Mouse (Mus musculus): ENCODE measurements around the gene Fgfr2. TPM values are rescaled to one million over a fixed set of nuclear protein-coding genes. Genes with fewer than 3 reads are reported as not detected.

The Fgfr2 gene
- polyA plus RNA-seq, 1 experiment from 2014 or later = 18.5 TPM

DNA sequence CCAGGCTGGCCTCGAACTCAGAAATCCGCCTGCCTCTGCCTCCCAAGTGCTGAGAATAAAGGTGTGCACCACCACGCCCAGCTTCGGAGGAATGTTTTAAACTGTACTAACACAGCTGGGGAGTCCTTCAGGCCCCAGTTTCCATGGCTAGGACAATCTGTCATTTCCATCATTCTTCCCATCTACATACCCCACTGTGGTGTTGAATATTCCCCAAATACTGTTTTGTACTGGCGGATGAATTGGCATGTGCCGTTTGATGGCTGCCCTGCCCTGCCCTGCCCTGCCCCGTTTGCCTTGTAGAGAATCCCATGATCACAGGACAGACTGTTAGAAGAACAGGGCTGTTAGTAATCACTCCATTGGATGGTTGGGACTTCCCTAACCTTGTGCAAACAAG lies 2411.3 kb downstream of the Fgfr2 start:
- Histone ChIP-seq H3K4me3 (no peak overlapping the region), H3K4me1 (peaks cover 14% of the 10 kb centered on the region; the same call in 1 of the 2 replicates), H3K9ac (no peak overlapping the region), H3K9me3 (replicated peaks) (no peaks in the 10 kb centered on the region), H3K27ac (no peak overlapping the region), H3K36me3 (no peaks in the 10 kb centered on the region), H3K4me2 (no peak overlapping the region), H3K27me3 (replicated peaks) (no peaks in the 10 kb centered on the region)
- WGBS (ENCODE audit: insufficient replicate concordance) = 77% methylated on average over 7 of the region's 7 CpGs
- ATAC-seq = 0 out of 2 replicates have a peak, but pooled peaks have one; percentile 22

DNA sequence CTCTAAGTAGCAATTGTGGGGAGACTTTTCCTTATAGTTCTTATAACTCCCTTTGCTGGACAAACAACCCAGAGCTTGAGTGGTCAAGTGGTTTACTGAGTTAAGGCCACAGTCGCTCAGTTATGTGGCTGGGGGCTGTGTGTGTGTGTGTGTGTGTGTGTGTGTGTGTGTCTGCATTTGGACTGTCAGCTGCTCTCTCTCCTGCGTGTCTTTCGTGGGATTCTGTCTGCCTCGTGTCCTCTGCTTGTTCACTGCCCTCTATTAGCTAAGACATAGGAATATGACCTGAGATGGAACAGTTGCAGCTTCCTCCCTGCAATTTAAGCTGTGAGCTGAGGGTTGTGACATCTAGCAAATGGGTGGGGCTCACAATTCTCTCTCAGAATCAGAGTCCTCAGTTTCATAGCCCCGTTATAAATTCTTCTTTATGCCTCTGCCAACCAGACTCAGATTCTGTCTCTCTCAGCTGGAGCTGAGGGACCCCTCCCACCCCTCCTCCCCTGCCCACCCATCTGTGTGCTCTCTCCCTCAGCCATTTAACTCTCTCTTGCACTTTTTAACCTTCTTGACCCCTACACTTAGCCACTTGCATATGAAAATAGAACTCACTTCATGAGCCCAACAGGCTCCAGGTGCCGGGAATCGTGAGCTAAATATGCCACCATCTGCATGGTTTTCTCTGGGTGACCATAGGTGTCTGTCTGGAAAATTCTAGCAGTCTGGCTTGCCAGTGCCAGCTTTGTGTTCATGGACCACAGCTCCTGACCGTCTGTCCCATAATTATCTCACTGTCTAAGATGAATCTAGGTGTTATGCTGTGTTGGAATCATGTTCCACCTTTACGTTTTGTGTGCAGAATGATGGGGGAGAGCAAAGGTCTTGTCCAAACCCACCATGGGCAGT lies 2413.5 kb downstream of the Fgfr2 start:
- Histone ChIP-seq H3K36me3 (no peaks in the 10 kb centered on the region), H3K9me3 (replicated peaks) (no peaks in the 10 kb centered on the region), H3K4me2 (no peak overlapping the region), H3K4me1 (peaks cover 14% of the 10 kb centered on the region; the same call in 1 of the 2 replicates), H3K4me3 (no peak overlapping the region), H3K27ac (no peak overlapping the region; the same call in 1 of the 2 replicates), H3K9ac (no peak overlapping the region), H3K27me3 (replicated peaks) (no peaks in the 10 kb centered on the region)
- ATAC-seq = no peak
- 64% methylated on average over 9 of the region's 9 CpGs for WGBS (ENCODE audit: insufficient replicate concordance)

GRCm38 (mm10) chr7:130708940-130709339 lies 2414.2 kb downstream of the Fgfr2 start:
- no peaks in the 10 kb centered on the region for H3K27me3 ChIP-seq (replicated peaks)
- peaks cover 14% of the 10 kb centered on the region; the same call in 1 of the 2 replicates for H3K4me1 ChIP-seq
- no peak for ATAC-seq
- 0 out of 2 replicates have a peak overlapping the region, but pooled peaks have one; percentile 25 for H3K27ac ChIP-seq
- 54% methylated on average over 9 of the region's 9 CpGs for WGBS (ENCODE audit: insufficient replicate concordance)
- no peaks in the 10 kb centered on the region for H3K36me3 ChIP-seq
- no peak overlapping the region for H3K4me3 ChIP-seq
- peak overlapping the region; percentile 8; the same call in 1 of the 2 replicates for H3K4me2 ChIP-seq
- no peak overlapping the region for H3K9ac ChIP-seq
- no peaks in the 10 kb centered on the region for H3K9me3 ChIP-seq (replicated peaks)

DNA sequence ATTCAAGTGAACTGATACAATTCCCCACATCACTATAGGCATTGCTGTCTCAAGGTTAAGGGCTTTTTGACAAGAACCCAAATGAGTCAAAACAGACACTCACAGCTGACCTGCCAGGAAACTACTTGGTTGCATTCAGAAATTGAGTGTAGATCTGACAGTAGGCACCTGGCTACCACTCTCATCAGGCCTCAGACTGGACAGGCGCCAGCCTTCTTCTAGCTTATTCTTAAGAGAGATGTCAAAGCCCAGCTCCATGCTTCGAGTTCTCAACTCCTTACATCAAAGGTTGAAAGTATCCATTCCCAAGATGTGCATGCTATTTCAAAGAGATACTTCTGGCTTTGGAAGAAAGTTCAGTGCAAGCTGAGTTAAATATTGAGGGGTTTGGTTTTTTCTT lies 2417.9 kb downstream of the Fgfr2 start:
- WGBS (ENCODE audit: insufficient replicate concordance) = 51% methylated on average over 2 of the region's 2 CpGs
- Histone ChIP-seq H3K9me3 (replicated peaks) (no peaks in the 10 kb centered on the region), H3K9ac (no peak overlapping the region), H3K4me3 (no peak overlapping the region), H3K4me1 (peaks cover 14% of the 10 kb centered on the region; the same call in 1 of the 2 replicates), H3K36me3 (no peaks in the 10 kb centered on the region), H3K4me2 (no peak overlapping the region), H3K27ac (no peak overlapping the region), H3K27me3 (replicated peaks) (no peaks in the 10 kb centered on the region)
- ATAC-seq = no peak

GRCm38 (mm10) chr7:130701336-130701735 lies 2421.8 kb downstream of the Fgfr2 start:
- no peak overlapping the region for H3K9ac ChIP-seq
- no peak overlapping the region for H3K4me2 ChIP-seq
- no peak overlapping the region for H3K27ac ChIP-seq
- no peak overlapping the region for H3K4me3 ChIP-seq
- WGBS (ENCODE audit: insufficient replicate concordance) = 49% methylated on average over 1 of the region's 1 CpGs
- peaks cover 8% of the 10 kb centered on the region; the same call in 1 of the 2 replicates for H3K4me1 ChIP-seq
- no peak for ATAC-seq
- H3K9me3 ChIP-seq (replicated peaks) = no peaks in the 10 kb centered on the region
- H3K27me3 ChIP-seq (replicated peaks) = no peaks in the 10 kb centered on the region
- no peaks in the 10 kb centered on the region for H3K36me3 ChIP-seq

DNA sequence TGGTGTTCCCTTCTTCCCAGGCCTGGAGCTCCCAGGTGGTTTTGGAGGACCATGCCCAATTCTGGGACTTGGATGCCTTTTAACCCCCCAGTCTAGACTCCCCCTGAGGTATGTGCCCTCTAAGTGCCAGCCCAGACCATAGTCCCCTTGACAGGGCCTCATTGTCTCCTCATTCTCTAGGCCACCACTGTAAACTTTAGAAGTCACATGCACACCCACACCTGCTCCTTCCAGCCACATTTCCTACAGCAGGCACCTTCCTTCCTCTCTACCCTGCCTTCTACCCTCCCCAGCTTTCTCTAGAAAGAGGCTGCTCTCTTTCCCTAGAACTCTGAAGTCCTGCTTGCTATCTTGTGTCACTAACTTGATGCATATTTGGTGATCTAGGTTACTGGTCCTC lies 2424.7 kb downstream of the Fgfr2 start:
- no peak overlapping the region for H3K4me2 ChIP-seq
- no peaks in the 10 kb centered on the region for H3K9me3 ChIP-seq (replicated peaks)
- H3K36me3 ChIP-seq = no peaks in the 10 kb centered on the region
- H3K4me1 ChIP-seq = peaks cover 29% of the 10 kb centered on the region
- no peak overlapping the region for H3K4me3 ChIP-seq
- ATAC-seq = no peak
- H3K27me3 ChIP-seq (replicated peaks) = peaks cover 8% of the 10 kb centered on the region
- no peak overlapping the region for H3K27ac ChIP-seq
- H3K9ac ChIP-seq = no peak overlapping the region

DNA sequence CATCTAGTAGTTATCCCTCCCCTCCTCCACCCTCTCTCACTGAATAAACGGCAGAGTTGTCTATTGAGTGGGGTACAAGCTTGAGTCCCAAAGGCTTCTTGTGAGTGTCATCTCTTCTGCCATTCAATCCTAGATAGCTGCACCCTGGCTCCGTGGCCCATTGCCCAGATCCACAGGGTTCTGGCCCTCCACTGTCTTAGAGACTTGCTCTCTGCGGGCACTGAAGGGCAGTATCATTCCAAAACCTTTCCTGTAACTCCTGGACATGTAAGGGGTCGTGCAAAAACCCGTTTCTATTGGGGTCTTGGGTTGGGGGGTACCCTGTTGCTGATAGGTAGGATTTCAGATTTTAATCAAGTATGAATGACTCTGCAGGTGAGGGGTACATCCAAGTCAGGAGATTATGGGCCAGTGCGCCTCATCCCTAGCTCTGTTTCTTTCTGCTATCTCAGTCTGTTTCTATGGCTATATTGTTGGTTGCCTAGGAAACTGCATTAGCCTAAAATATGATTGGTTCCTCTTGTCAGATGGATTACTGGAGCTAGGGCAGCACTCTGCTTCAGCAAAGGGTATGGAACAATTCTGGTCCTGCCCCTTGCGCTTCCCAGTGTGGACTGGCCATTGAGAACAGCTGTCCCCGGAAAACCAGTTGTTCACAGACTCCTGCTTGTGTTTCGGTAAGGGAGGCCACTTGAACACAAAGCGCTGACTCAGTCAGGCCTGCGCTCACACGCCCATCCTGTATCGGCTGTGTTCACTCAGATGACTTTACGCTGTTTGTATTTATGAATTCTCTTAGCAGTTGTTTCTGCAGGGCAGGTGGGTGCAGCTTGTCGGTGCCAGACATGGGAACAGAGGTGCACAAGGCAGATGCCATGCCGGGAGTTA lies 2426.6 kb downstream of the Fgfr2 start:
- Histone ChIP-seq H3K27ac (no peak overlapping the region), H3K4me1 (peaks cover 44% of the 10 kb centered on the region), H3K9me3 (replicated peaks) (no peaks in the 10 kb centered on the region), H3K4me3 (no peak overlapping the region), H3K4me2 (no peak overlapping the region), H3K9ac (no peak overlapping the region), H3K36me3 (no peaks in the 10 kb centered on the region), H3K27me3 (replicated peaks) (peaks cover 27% of the 10 kb centered on the region)
- no peak for ATAC-seq
- 79% methylated on average over 16 of the region's 16 CpGs for WGBS (ENCODE audit: insufficient replicate concordance)

DNA sequence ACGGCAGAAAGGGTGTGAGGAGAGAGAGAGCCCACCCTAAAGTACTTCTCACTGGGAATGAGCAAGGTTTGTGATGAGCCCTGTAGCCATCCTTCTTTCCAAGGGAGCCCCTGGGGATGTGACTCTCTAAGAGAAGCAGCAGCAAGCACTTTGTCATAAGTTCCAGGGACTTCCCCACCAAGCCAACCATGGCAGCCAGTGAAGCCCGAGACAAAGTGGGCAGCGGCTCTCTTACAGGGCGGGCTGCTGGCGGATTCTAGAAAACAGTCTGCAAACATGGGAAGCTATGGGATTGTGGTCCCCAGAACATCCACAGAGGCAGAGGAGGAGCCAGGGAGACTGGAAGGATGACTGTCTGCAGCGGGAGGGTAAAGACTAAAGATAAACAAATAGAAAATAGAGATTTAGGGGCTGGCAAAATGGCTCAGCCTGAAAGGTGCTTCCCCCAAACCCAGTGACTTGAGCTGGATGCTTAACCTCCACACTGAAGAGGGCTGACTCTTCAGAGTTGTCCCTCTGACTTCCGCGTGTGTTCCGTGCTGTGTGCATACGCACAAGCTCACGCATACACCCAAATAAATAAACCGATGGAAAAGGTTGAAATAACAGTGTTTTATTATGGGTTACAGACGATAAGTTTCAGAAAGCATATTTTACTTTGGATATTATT lies 2427.3 kb downstream of the Fgfr2 start:
- Histone ChIP-seq H3K36me3 (no peaks in the 10 kb centered on the region), H3K27me3 (replicated peaks) (peaks cover 30% of the 10 kb centered on the region), H3K9me3 (replicated peaks) (no peaks in the 10 kb centered on the region), H3K4me2 (no peak overlapping the region), H3K27ac (no peak overlapping the region), H3K9ac (no peak overlapping the region), H3K4me1 (peaks cover 44% of the 10 kb centered on the region), H3K4me3 (no peak overlapping the region)
- 71% methylated on average over 13 of the region's 13 CpGs for WGBS (ENCODE audit: insufficient replicate concordance)
- no peak for ATAC-seq

DNA sequence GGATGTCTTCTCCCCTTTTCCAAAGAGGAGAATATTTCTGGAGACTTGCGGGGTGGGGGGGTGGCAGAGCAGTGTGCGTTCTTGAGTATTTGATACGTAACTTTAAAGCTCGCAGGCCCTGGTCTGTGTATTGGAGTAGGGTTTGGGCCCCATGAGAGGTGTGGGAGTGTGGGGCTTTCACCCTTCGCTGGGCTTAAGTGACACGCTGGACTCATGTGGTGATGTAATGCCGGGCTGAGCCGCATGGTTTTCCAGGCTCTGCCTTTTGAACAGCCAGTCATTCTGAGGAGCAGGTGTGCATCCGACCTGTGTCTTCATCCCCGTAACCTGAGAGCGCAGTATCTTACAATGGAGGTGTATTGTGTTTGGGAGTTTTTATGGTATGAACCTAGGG lies 2429.4 kb downstream of the Fgfr2 start:
- peaks cover 42% of the 10 kb centered on the region for H3K4me1 ChIP-seq
- H3K9me3 ChIP-seq (replicated peaks) = no peaks in the 10 kb centered on the region
- peaks cover 30% of the 10 kb centered on the region for H3K27me3 ChIP-seq (replicated peaks)
- peak overlapping the region; percentile 68 for H3K4me2 ChIP-seq
- H3K27ac ChIP-seq = 0 out of 2 replicates have a peak overlapping the region, but pooled peaks have one; percentile 24
- H3K36me3 ChIP-seq = no peaks in the 10 kb centered on the region
- peak overlapping the region; percentile 53; the same call in 1 of the 2 replicates for H3K4me3 ChIP-seq
- 63% methylated on average over 11 of the region's 11 CpGs for whole genome bisulfite sequencing (ENCODE audit: insufficient replicate concordance)
- no peak for ATAC-seq
- H3K9ac ChIP-seq = no peak overlapping the region

- H3K27ac ChIP-seq = peak overlapping the region; percentile 72
- peaks cover 30% of the 10 kb centered on the region for H3K27me3 ChIP-seq (replicated peaks)
Measured at GRCm38 (mm10) chr7:130692943-130693799, 2430.0 kb downstream of the Fgfr2 start.

More at GRCm38 (mm10) chr7:130692943-130693799, 2430.0 kb downstream of the Fgfr2 start:
- Histone ChIP-seq H3K36me3 (no peaks in the 10 kb centered on the region), H3K4me3 (peak overlapping the region; percentile 53), H3K9me3 (replicated peaks) (no peaks in the 10 kb centered on the region), H3K4me1 (peaks cover 40% of the 10 kb centered on the region), H3K4me2 (peak overlapping the region; percentile 68), H3K9ac (peak overlapping the region; percentile 58)
- WGBS (ENCODE audit: insufficient replicate concordance) = 22% methylated on average over 19 of the region's 19 CpGs
- ATAC-seq = no peak

Measured in liver, embryonic 12.5 days (tissue).